Mouse (Mus musculus): ENCODE data around the gene Miox.

The Miox gene

DNA sequence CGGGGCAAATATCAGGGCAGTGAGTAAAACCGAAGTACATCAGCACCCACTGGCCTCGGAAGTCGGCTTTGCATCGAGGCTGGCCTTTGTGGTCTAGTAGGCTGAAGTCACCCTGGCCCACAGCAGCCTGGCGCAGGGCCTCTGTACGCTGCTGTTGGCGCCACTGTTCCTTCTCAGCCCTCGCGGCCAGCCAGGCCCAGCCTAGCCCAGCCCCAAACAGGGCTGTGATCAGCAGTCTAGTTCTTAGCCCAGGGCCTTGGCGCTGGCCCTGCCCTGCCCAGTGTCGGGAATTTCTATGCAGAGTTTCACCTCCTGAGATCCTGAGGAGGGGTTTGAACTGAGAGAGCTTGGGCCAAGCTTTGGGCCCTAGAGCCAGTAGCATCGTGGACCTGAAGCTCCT, 37.9 kb downstream of the Miox start:
- DNase-seq: no peak

DNA sequence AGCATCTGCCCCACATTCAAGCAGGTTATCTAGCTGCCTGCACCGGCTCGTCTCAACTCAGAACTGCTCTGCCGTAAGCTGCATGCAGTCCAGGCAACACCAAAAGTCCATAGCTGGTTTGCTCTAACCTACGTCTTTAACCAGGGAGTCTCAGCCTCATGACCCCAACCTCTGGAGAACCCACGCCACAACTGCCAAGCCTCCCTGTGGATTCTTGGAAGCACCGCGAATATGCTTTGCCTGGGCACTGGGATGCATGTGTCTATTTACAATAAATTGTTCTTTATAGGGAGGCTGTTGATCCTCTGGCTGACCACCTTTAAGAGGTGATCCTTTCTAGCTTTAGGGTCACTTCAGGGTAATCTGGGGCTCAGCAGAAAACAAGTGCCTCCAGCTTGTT, 38.3 kb downstream of the Miox start:
- no peak for DNase-seq

GRCm38 (mm10) chr15:89373027-89373761, 39.0 kb downstream of the Miox start:
- DNase-seq: peak; percentile 90 to 93

DNA sequence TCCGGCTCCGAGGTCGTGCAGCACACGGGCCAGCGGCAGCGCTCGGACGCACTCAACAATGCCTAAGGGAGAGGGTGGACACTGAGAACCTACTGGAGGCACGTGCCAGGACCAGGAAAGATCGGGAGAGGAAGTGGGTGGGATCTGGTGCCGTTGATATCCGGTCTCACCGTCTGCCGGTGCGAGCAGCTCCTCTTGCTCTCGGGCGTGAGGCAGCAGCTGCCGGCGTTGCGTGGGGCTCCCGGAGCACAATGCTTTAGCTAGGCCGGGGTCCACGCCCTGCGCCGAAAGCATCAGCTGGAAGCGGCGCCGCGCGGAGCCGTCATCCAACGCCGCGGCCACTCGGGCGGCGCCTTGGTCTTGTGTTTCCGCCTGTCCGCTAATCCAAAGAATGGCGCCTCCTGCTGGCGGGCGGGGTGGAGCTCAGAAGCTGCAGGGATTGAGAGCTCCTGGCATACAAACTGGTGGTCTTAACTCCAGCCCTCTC, 39.6 kb downstream of the Miox start, which contains the start of gene Sco2:
TSS of gene Sco2 (minus strand) at position 85 of the 487 bp plus-strand sequence.
- peak; percentile 92 to 98 for DNase-seq

DNA sequence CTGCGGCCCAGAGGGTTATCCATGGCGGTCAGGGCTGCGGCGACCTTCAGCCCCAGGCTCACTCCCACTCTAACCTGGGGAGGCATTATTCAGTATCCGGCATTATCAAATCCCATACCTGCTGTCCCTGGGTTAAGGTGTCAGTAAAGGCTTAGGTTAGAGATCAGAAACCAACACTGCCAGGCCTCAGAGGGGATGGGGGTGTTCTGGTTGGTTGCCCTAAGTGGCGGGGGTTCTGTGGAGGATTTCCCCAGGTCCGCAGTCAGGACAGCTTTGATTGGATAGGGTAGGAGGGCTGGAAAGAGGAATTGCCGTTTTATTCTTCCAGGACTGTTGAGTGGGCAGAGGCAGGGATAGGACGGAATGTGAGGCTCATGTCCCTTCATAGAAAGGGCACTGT, 40.1 kb downstream of the Miox start:
- no peak for DNase-seq

DNA sequence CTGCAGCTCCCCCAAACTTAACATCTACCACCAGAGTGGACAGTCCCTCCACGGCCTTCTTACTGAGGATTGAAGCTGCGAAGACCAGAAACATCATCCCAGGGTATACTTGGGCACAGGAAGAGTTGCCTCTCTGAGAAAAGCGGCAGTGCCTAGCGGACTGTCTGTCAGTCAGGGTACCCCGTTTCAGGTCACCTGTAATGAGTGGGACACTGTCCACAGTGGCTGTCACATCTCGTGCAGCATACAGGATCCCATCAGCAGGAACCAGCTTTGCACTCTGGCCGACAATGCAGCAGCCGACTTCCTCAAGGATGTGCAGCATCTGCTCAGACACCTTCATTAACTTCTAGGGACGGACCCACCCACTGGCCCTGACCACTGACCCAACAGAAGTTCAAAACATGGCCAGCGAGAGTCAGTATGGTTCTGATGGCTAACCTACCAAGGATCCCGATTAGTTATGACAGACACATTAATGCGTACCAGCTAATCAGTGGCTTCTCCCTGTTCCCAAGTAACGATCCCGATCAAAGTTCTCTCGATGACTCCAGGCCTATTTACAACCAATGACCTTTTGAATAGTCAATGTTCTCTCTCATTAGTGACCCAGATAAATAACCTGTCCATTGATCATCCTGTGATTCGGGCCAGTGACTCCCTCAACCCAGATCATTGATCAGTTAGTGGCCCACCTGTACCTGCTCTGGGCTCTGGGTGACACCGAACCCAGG, 40.8 kb downstream of the Miox start:
- DNase-seq: no peak

- DNase-seq: peak in 1 of 2 experiments; percentile 25
Measured at GRCm38 (mm10) chr15:89376040-89376439, 41.8 kb downstream of the Miox start.

- DNase-seq: peak; percentile 28 to 60
Measured at GRCm38 (mm10) chr15:89376957-89377356, 42.8 kb downstream of the Miox start, which contains the start of gene Tymp. Tymp (minus strand) TSS chr15:89377039.

DNA sequence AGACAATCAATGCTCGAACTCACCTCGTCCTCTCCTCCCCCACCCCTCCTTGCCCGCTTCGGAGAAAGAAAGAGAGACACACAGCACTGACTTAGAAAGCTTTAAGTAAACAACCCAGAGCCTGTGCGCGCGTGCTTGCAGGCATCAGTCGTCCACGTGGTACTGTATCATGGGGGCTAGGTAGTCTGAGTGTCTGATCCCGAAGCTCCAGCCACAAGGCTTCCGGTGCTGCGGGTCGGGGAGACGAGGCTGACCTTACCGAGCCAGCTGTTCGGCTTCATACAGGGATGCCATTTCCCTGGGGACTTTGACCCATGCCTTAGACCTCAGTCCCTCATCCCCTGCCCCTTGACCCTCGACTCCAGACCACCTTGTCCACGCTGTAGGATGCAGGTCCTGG, 43.2 kb downstream of the Miox start:
- no peak for DNase-seq

DNA sequence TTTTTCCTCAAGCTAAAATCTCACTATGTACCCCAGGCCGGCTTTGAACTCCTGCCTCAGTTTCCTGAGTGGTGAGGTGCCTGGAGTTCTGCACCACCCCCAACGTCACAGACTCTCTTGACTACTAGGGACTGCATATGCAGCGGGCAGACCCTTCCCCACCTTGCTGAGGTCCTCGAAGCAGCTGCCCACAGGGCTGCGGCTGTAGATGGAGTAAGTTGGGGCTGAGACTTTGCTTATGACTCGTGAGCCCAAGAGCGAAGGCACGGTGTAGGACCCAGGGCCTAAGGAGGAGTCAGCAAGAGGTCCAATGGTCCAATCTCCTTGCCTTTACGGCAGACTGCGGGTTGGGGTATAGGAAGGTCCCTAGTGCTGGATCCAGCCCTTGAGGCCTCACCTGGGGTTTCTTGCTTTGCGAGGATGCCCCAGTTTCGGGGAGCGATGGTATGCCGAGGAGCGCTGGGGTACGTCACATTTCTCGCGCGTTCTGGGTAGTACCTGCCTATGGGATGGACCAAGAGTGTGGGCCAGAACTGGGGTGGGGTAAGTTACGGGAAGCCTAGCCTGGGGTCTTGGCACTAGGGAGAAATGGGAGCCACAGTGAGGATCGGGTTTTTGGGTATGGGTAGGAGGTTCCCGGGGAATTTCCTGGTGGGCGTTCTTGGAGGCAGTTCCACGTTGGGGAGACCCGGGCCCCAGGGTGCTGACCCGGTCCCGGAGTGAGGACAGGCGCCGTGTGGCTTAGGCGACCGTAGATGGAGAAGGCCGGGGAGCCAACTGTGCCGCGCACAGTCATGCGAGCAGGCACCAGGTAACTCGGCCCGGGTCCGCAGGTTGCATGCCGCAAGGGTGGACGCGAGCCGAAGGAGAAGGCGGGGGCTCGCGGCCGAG, 44.0 kb downstream of the Miox start:
- peak in 1 of 2 experiments; percentile 27 for DNase-seq

GRCm38 (mm10) chr15:89378831-89379401, 44.7 kb downstream of the Miox start, which contains the start of gene Odf3b:
Odf3b (minus strand) TSS chr15:89379282.
- peak; percentile 52 to 64 for DNase-seq

DNA sequence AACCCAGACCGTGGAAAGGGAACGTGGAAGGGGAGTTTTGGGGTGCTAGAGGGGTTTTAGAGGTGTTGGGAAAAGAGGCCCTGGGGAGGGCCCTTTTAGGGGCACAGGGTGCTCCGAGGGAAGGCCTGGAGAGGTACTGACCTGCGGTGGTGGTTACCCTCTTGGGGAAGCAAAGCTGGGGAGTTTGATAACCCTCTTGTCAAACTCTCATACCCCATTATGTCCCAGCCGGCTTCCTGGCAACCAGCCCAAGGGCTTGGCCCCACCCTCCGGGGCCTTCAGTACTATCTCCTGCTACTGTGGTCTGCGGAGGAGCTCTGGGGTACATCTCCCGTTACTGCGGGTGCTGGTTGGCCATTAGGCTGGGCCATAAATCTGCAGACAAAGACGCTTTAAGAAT, 45.2 kb downstream of the Miox start:
- peak in 1 of 2 experiments; percentile 49 for DNase-seq

GRCm38 (mm10) chr15:89384617-89385016, 50.4 kb downstream of the Miox start, which contains the start of gene Klhdc7b:
Klhdc7b (plus strand) TSS chr15:89384917.
- DNase-seq: no peak

Data from kidney, postnatal 36 days (tissue).